Mouse (Mus musculus) G1E-ER4 (cell line): ENCODE data around the gene Trarg1. TPM values are rescaled to one million over a fixed set of nuclear protein-coding genes. Genes with fewer than 3 reads are reported as not detected.
"Not testable (repeated sequence)": the region's sequence is repeated elsewhere in the genome, so short reads cannot be mapped to it uniquely, and the experiment has no call there.

ENCODE experiments used
- GATA1 ChIP-seq: IDR thresholded peaks from one replicate; pipeline ENCODE4 v1.8.0; 2012; ENCODE audit warnings: low read length, inconsistent platforms
- polyA plus RNA-seq: library from polyadenylated mRNA; stranded (reverse); fragments of >175 nt; gene quantifications from 2 replicates; pipeline ENCODE4 v1.2.3, GENCODE M21; 2012

The Trarg1 gene
- polyA plus RNA-seq: not detected in 2 replicates

- not testable (repeated sequence) for TF ChIP-seq GATA1
Observed at GRCm38 (mm10) chr11:76679508-76679907, at the start of gene Trarg1. TSS of gene Trarg1 (plus strand) at chr11:76679808.

GRCm38 (mm10) chr11:76630023-76630422 lies 49.6 kb upstream of the Trarg1 start:
- TF ChIP-seq GATA1: no peak

- no peak for TF ChIP-seq GATA1
Observed at GRCm38 (mm10) chr11:76630487-76630886, 49.1 kb upstream of the Trarg1 start.

GRCm38 (mm10) chr11:76639269-76639985 lies 40.2 kb upstream of the Trarg1 start:
- TF ChIP-seq GATA1: no peak

GRCm38 (mm10) chr11:76640231-76640630 lies 39.4 kb upstream of the Trarg1 start:
- no peak for TF ChIP-seq GATA1

GRCm38 (mm10) chr11:76644257-76644656 lies 35.4 kb upstream of the Trarg1 start:
- TF ChIP-seq GATA1: no peak

GRCm38 (mm10) chr11:76645036-76645435 lies 34.6 kb upstream of the Trarg1 start:
- no peak for TF ChIP-seq GATA1

GRCm38 (mm10) chr11:76645955-76646354 lies 33.7 kb upstream of the Trarg1 start:
- TF ChIP-seq GATA1: no peak

- no peak for TF ChIP-seq GATA1
Observed at GRCm38 (mm10) chr11:76647062-76647461, 32.5 kb upstream of the Trarg1 start.

- TF ChIP-seq GATA1: no peak
Observed at GRCm38 (mm10) chr11:76647500-76647899, 32.1 kb upstream of the Trarg1 start.

- no peak for TF ChIP-seq GATA1
Observed at GRCm38 (mm10) chr11:76650862-76651560, 28.6 kb upstream of the Trarg1 start.

GRCm38 (mm10) chr11:76652838-76653334 lies 26.7 kb upstream of the Trarg1 start:
- no peak for TF ChIP-seq GATA1

GRCm38 (mm10) chr11:76655106-76655505 lies 24.5 kb upstream of the Trarg1 start:
- TF ChIP-seq GATA1: no peak

GRCm38 (mm10) chr11:76657450-76657970 lies 22.1 kb upstream of the Trarg1 start:
- no peak for TF ChIP-seq GATA1

GRCm38 (mm10) chr11:76659138-76659930 lies 20.3 kb upstream of the Trarg1 start:
- no peak for TF ChIP-seq GATA1
